Mouse (Mus musculus): ENCODE measurements around the gene Xbp1. TPM values are rescaled to one million over a fixed set of nuclear protein-coding genes. Genes with fewer than 3 reads are reported as not detected.

Xbp1 gene
- polyA plus RNA-seq, 1 experiment from 2014 or later = 229 TPM

DNA sequence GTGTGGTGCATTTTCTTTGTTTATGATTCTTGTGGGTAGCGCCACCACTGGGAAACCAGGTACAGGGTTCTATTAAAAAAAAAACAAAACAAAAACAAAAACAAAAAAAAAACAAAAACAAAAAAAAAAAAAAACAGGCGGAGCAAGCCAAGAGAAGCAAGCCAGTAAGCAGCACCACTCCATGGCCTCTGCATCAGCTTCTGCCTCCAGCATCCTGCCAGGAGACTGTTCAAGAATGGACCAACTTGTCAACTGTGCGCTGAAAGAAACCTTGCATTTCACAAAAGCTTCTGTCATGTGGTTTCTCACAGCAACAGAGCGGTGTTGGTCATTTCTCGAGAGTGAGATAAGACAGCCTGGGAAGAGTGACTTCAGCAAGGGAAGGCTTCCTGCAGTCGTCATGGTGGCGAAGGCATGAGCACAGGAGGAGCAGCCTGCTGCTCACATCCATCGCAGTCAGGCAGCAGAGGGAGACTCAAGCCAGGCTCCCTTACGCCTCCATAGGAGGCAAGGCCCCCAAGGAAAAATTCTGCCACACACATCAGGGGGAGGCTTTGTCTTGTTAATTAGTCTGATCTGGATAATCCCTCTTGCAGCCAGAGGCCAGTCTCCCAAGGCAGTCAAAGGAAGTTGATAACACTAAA, 42.3 kb downstream of the Xbp1 start:
- WGBS = 50% methylated on average over 9 of the region's 9 CpGs
- Histone ChIP-seq H3K9me3 (ENCODE audit: low read length) (no peaks in the 10 kb centered on the region), H3K36me3 (ENCODE audit: insufficient read depth, low read length) (no peaks in the 10 kb centered on the region), H3K4me1 (ENCODE audit: insufficient read depth, low read length) (no peaks in the 10 kb centered on the region), H3K4me2 (replicated peaks; ENCODE audit: low read depth, low read length) (no peak overlapping the region), H3K9ac (replicated peaks; ENCODE audit: low read length) (no peak overlapping the region), H3K4me3 (ENCODE audit: low read length) (no peak overlapping the region), H3K27me3 (ENCODE audit: insufficient read depth, low read length) (no peaks in the 10 kb centered on the region), H3K27ac (ENCODE audit: low read length) (no peak overlapping the region)
- no peak for ATAC-seq (ENCODE audit: low FRiP score, low TSS enrichment)

DNA sequence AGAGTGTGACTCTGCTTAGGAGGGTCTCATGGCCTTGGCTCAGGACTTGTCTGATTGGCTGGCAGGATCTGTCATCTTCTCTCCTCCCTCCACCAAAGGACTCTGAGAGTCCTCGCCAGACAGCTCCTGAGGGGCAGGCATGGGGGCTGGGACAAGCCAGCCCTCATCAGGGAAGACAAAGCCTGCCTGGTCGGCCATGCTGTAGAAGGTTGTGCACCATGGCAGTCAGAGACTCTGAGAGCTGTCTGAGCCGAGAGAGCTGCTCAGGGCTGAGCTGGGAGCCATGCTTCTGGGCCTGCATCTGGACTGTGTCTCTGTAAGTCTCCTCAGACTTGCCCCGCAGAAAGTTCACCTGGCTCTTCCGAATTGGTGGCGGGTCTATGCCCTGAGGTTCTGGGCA, 43.4 kb downstream of the Xbp1 start:
- ATAC-seq (ENCODE audit: low FRiP score, low TSS enrichment) = no peak
- no peak overlapping the region for H3K4me2 ChIP-seq (replicated peaks; ENCODE audit: low read depth, low read length)
- H3K4me3 ChIP-seq (ENCODE audit: low read length) = no peak overlapping the region
- no peak overlapping the region for H3K9ac ChIP-seq (replicated peaks; ENCODE audit: low read length)
- no peak overlapping the region for H3K27ac ChIP-seq (ENCODE audit: low read length)
- WGBS = 69% methylated on average over 6 of the region's 6 CpGs
- H3K36me3 ChIP-seq (ENCODE audit: insufficient read depth, low read length) = no peaks in the 10 kb centered on the region
- no peaks in the 10 kb centered on the region for H3K4me1 ChIP-seq (ENCODE audit: insufficient read depth, low read length)
- no peaks in the 10 kb centered on the region for H3K9me3 ChIP-seq (ENCODE audit: low read length)
- H3K27me3 ChIP-seq (ENCODE audit: insufficient read depth, low read length) = no peaks in the 10 kb centered on the region

- Histone ChIP-seq H3K36me3 (ENCODE audit: insufficient read depth, low read length) (no peaks in the 10 kb centered on the region), H3K27me3 (ENCODE audit: insufficient read depth, low read length) (no peaks in the 10 kb centered on the region), H3K9ac (replicated peaks; ENCODE audit: low read length) (no peak overlapping the region), H3K9me3 (ENCODE audit: low read length) (no peaks in the 10 kb centered on the region), H3K4me1 (ENCODE audit: insufficient read depth, low read length) (no peaks in the 10 kb centered on the region), H3K4me2 (replicated peaks; ENCODE audit: low read depth, low read length) (no peak overlapping the region), H3K4me3 (ENCODE audit: low read length) (no peak overlapping the region), H3K27ac (ENCODE audit: low read length) (no peak overlapping the region)
- WGBS = 72% methylated on average over 3 of the region's 3 CpGs
- ATAC-seq (ENCODE audit: low FRiP score, low TSS enrichment) = no peak
Observed at GRCm38 (mm10) chr11:5565596-5565995, 45.1 kb downstream of the Xbp1 start.

DNA sequence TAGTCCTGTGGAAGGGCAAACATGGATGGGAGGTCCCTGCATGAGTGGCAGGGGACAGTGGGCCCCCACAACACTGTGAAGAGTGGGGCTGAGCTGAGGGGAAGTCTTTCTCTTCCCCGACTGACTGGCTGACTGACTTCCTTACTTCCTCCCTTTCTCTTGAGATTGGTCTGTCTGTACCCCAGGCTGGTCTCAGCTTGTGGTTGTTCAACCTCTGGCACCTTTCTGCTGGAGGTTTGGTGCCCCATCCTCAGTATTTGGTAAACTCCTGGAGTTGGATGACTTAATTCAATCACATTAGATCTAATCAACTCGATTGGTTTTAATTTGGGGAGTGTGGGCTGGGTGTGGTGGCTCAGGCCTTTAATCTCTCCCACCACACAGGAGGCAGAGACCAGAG, 46.0 kb downstream of the Xbp1 start:
- 59% methylated on average over 2 of the region's 2 CpGs for WGBS
- H3K4me1 ChIP-seq (ENCODE audit: insufficient read depth, low read length) = no peaks in the 10 kb centered on the region
- H3K36me3 ChIP-seq (ENCODE audit: insufficient read depth, low read length) = no peaks in the 10 kb centered on the region
- H3K27me3 ChIP-seq (ENCODE audit: insufficient read depth, low read length) = no peaks in the 10 kb centered on the region
- H3K9me3 ChIP-seq (ENCODE audit: low read length) = no peaks in the 10 kb centered on the region
- H3K4me2 ChIP-seq (replicated peaks; ENCODE audit: low read depth, low read length) = no peak overlapping the region
- no peak overlapping the region for H3K27ac ChIP-seq (ENCODE audit: low read length)
- H3K9ac ChIP-seq (replicated peaks; ENCODE audit: low read length) = no peak overlapping the region
- no peak overlapping the region for H3K4me3 ChIP-seq (ENCODE audit: low read length)
- no peak for ATAC-seq (ENCODE audit: low FRiP score, low TSS enrichment)

GRCm38 (mm10) chr11:5567654-5568053, 47.2 kb downstream of the Xbp1 start:
- Histone ChIP-seq H3K36me3 (ENCODE audit: insufficient read depth, low read length) (no peaks in the 10 kb centered on the region), H3K9ac (replicated peaks; ENCODE audit: low read length) (no peak overlapping the region), H3K27ac (ENCODE audit: low read length) (no peak overlapping the region), H3K4me2 (replicated peaks; ENCODE audit: low read depth, low read length) (no peak overlapping the region), H3K27me3 (ENCODE audit: insufficient read depth, low read length) (no peaks in the 10 kb centered on the region), H3K4me3 (ENCODE audit: low read length) (no peak overlapping the region), H3K4me1 (ENCODE audit: insufficient read depth, low read length) (no peaks in the 10 kb centered on the region), H3K9me3 (ENCODE audit: low read length) (no peaks in the 10 kb centered on the region)
- WGBS = 98% methylated on average over 6 of the region's 6 CpGs
- ATAC-seq (ENCODE audit: low FRiP score, low TSS enrichment) = no peak

- H3K27ac ChIP-seq (ENCODE audit: low read length) = no peak overlapping the region
- no peaks in the 10 kb centered on the region for H3K27me3 ChIP-seq (ENCODE audit: insufficient read depth, low read length)
- no peak overlapping the region for H3K4me2 ChIP-seq (replicated peaks; ENCODE audit: low read depth, low read length)
- no peak overlapping the region for H3K4me3 ChIP-seq (ENCODE audit: low read length)
- H3K4me1 ChIP-seq (ENCODE audit: insufficient read depth, low read length) = no peaks in the 10 kb centered on the region
- no peaks in the 10 kb centered on the region for H3K36me3 ChIP-seq (ENCODE audit: insufficient read depth, low read length)
- 95% methylated on average over 5 of the region's 5 CpGs for WGBS
- no peak for ATAC-seq (ENCODE audit: low FRiP score, low TSS enrichment)
- no peaks in the 10 kb centered on the region for H3K9me3 ChIP-seq (ENCODE audit: low read length)
- no peak overlapping the region for H3K9ac ChIP-seq (replicated peaks; ENCODE audit: low read length)
Observed at GRCm38 (mm10) chr11:5568082-5568481, 47.6 kb downstream of the Xbp1 start.

DNA sequence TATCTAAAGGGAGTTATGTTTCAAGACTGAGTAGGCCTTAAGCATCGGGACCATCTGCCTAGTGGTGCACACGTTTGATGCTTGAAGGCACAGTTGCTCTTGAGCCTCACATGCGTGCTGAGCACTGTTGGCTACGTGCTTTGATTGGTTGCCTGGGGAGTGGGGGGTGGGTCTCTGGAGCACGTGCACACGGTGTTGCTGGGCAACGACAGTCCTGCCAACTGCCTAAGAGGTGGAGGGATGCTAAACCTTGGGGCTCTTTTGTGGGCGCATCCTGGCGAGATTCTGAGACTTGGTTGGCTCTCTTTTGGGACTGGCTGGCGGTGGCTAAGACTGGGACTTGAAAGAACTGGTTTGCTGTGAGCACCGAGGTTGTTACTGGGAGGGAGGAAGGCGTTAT, 49.0 kb downstream of the Xbp1 start, which contains the start of gene Ankrd36:
Ankrd36 (plus strand) TSS at position 211 of the 400 bp plus-strand sequence.
- Histone ChIP-seq H3K9ac (replicated peaks; ENCODE audit: low read length) (no peak within 1 kb of the TSS), H3K9me3 (ENCODE audit: low read length) (no peaks in the 10 kb centered on the region), H3K4me2 (replicated peaks; ENCODE audit: low read depth, low read length) (no peak within 1 kb of the TSS), H3K4me1 (ENCODE audit: insufficient read depth, low read length) (no peaks in the 10 kb centered on the region), H3K36me3 (ENCODE audit: insufficient read depth, low read length) (no peaks in the 10 kb centered on the region), H3K27ac (ENCODE audit: low read length) (no peak within 1 kb of the TSS), H3K27me3 (ENCODE audit: insufficient read depth, low read length) (no peaks in the 10 kb centered on the region), H3K4me3 (ENCODE audit: low read length) (no peak within 1 kb of the TSS)
- no peak for ATAC-seq (ENCODE audit: low FRiP score, low TSS enrichment)
- WGBS = 90% methylated on average over 12 of the region's 12 CpGs

DNA sequence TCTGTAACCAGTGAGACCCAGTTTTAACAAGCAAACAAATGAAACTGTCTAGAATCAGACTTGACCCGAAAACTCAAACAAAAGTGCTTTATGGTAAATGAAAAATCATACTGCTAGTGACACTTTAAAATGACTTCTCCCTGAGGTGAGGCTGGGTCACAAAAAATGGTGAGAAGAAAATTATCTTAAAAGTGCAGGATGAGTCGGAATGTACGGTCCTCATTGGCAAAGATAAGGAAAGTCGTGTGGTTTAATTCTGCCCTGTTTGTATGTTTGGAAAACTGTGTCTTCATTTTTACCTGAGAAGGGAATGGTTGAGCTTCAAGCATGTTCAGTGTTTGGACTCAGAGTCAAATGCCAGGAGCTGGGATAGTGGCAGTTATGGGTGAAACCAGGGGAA, 51.4 kb downstream of the Xbp1 start:
- H3K9me3 ChIP-seq (ENCODE audit: low read length) = no peaks in the 10 kb centered on the region
- H3K4me2 ChIP-seq (replicated peaks; ENCODE audit: low read depth, low read length) = no peak overlapping the region
- 87% methylated on average over 4 of the region's 4 CpGs for WGBS
- H3K27ac ChIP-seq (ENCODE audit: low read length) = no peak overlapping the region
- H3K36me3 ChIP-seq (ENCODE audit: insufficient read depth, low read length) = no peaks in the 10 kb centered on the region
- H3K27me3 ChIP-seq (ENCODE audit: insufficient read depth, low read length) = no peaks in the 10 kb centered on the region
- no peak overlapping the region for H3K9ac ChIP-seq (replicated peaks; ENCODE audit: low read length)
- H3K4me1 ChIP-seq (ENCODE audit: insufficient read depth, low read length) = no peaks in the 10 kb centered on the region
- no peak overlapping the region for H3K4me3 ChIP-seq (ENCODE audit: low read length)
- ATAC-seq (ENCODE audit: low FRiP score, low TSS enrichment) = no peak

DNA sequence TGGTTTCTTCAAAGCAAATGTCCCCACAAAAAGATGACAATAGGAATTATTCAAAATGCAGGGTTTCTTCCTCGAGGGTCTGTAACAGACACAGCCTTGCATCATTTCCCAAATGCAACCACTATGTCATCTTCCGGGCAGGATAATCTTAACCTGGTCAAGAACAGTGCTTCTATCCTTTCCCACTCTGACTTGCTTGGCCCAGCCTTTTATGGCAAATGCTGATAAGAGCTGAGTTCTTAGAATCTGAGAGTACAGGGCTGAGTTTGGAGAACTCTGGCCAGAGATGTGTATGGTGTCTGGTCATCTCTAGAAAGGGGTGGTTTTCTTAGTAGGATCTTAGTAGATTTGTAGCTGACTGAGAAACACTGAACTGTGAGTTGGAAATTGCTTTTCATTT, 53.4 kb downstream of the Xbp1 start:
- no peak for ATAC-seq (ENCODE audit: low FRiP score, low TSS enrichment)
- no peak overlapping the region for H3K9ac ChIP-seq (replicated peaks; ENCODE audit: low read length)
- H3K4me3 ChIP-seq (ENCODE audit: low read length) = no peak overlapping the region
- WGBS = 80% methylated on average over 2 of the region's 2 CpGs
- H3K27me3 ChIP-seq (ENCODE audit: insufficient read depth, low read length) = no peaks in the 10 kb centered on the region
- H3K9me3 ChIP-seq (ENCODE audit: low read length) = no peaks in the 10 kb centered on the region
- H3K36me3 ChIP-seq (ENCODE audit: insufficient read depth, low read length) = no peaks in the 10 kb centered on the region
- no peaks in the 10 kb centered on the region for H3K4me1 ChIP-seq (ENCODE audit: insufficient read depth, low read length)
- no peak overlapping the region for H3K4me2 ChIP-seq (replicated peaks; ENCODE audit: low read depth, low read length)
- H3K27ac ChIP-seq (ENCODE audit: low read length) = no peak overlapping the region

DNA sequence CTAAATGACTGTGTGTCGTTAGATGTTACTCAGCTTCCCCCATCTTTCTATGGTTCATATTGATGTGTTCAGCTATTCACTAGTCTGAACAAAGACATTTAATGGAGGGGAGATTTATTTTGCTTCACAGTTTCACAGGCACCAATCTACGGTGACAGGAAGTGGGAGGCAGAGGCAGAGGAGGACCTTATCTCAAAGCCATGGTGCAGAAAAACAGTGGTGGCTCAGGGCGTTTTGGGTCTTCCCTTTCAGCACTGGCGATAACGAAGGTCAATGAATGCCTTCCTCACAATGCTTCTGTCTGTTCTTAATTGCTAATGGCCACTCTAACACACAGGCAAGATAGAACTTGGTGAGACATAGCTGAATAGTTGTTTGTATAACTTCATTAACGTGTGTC, 54.6 kb downstream of the Xbp1 start:
- 53% methylated on average over 6 of the region's 6 CpGs for WGBS
- ATAC-seq (ENCODE audit: low FRiP score, low TSS enrichment) = no peak
- H3K27ac ChIP-seq (ENCODE audit: low read length) = no peak overlapping the region
- H3K36me3 ChIP-seq (ENCODE audit: insufficient read depth, low read length) = no peaks in the 10 kb centered on the region
- H3K9me3 ChIP-seq (ENCODE audit: low read length) = no peaks in the 10 kb centered on the region
- no peak overlapping the region for H3K9ac ChIP-seq (replicated peaks; ENCODE audit: low read length)
- no peaks in the 10 kb centered on the region for H3K27me3 ChIP-seq (ENCODE audit: insufficient read depth, low read length)
- no peaks in the 10 kb centered on the region for H3K4me1 ChIP-seq (ENCODE audit: insufficient read depth, low read length)
- no peak overlapping the region for H3K4me3 ChIP-seq (ENCODE audit: low read length)
- H3K4me2 ChIP-seq (replicated peaks; ENCODE audit: low read depth, low read length) = no peak overlapping the region

All from kidney, embryonic 16.5 days (tissue).